Mouse (Mus musculus): ENCODE measurements at regions not wholly inside any gene's neighbourhood (a gene's known extent, or its start where the extent isn't known, plus 50 kb on each side); places are given as distances from the start of the nearest gene placed in this dataset.
"Not testable (repeated sequence)": the region's sequence is repeated elsewhere in the genome, so short reads cannot be mapped to it uniquely, and the experiment has no call there.

DNA sequence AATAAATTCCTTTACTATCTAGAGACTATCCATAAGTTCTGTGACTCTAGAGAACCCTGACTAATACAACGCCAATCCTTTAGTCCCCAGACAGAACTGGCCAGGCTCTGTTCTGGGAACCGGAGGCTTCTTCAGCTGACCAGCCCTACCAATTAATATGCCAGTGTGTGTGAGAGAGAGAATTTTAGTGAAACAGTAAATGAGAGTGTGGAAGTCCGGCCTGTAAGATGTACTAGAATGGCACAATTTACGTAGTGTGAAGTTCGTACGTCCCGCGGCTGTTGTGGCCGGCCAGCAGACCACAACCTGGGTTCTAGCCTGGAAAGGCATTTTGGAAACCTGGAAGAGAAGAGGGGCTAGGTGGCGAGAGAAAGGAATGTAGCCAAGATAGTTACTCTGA, 83.7 kb upstream of the Lemd2 start:
- DNase-seq (ENCODE audit: low spot score): not testable (repeated sequence)

DNA sequence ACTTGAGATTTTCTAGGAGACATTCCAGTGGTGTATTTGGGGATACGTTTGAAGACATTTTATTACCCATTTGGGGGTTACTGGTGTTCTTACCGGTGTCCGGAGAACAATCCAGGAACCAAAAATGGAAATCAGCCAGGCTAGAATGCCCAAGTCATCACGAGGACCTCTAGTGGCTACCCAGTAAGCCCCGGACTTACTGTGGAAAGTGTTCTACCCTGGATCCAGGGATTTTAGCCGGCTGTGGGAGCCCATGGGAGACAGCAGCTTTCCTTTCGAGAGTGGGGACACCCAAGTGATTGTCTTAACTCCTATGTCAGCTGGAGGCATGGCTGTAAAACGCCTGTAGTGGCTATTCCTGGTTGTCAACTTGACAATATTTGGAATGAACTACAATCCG, 77.0 kb upstream of the Lemd2 start:
- DNase-seq (ENCODE audit: low spot score): no peak

DNA sequence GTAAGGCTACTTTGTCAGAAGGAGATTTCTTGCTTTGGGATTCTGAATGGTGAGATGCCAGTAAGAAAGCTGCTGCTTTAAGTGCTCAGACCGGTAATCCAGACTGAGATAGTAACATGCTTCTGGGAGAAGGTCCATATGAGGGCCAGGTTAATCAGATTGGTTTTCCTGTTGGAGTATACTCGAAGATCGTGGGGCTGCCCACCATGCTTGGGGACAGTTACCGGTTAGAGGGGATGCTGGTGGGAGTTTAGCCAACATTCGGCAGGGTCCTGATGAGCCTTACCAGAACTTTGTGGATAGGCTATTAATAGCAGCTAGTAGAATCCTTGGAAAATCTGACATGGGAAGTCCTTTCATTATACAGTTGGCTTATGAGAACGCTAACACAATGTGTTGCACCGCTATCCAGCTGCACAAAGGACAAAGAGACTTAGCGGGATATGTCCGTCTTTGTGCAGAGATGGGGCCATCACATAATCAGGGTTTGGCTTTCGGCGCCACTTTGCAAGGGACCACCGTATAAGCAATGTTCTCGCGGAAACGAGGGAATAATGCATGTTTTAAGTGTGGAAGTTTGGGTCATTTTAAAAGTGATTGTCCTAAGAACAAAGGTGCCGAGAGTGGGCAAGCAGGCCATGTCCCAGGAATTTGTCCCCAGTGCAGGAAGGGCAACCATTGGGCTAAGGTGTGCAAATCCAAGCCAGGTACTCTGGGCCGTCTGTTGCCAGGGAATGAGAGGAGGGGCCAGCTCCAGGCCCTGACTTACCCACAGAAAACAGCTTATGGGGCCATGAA, 75.4 kb upstream of the Lemd2 start:
- DNase-seq (ENCODE audit: low spot score): not testable (repeated sequence)

DNA sequence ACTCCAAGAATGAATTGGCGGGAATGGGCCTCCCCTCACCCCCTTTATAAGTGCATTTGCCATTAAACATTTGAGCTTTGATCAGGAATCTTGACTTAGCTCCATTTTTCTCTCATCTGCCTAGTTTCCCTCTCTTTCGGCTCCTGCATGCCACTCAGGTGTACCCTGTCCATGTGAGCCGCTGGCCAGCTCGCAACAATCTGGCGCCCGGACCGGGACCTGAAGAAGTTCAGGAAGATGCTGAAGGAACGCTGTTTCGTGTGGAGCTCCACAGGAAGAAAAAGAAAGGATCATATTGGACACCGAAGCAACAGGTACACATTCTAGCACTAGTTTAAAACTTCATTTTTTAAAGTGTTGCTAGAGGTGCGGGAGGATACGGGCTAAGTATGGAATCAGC, 73.5 kb upstream of the Lemd2 start:
- not testable (repeated sequence) for DNase-seq (ENCODE audit: low spot score)

DNA sequence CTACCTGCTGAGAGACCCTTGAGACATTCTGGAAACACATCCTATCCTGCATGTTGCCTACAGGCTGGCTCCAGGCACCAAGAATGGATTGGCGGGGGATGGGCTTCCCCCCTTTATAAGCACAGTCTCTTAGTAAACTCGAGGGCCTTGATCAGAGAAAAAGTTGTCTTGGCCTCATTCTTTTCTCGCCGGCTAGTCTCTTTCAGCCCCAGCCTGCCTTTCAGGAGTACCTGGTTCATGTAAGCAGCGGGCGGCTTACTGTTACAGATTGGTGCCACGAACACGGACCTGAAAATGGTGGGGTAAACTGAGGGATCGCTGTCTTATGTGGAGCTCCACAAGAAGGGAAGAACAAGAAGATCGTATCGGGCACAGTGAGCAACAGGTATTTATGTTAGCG, 67.5 kb upstream of the Lemd2 start:
- DNase-seq (ENCODE audit: low spot score): not testable (repeated sequence)

DNA sequence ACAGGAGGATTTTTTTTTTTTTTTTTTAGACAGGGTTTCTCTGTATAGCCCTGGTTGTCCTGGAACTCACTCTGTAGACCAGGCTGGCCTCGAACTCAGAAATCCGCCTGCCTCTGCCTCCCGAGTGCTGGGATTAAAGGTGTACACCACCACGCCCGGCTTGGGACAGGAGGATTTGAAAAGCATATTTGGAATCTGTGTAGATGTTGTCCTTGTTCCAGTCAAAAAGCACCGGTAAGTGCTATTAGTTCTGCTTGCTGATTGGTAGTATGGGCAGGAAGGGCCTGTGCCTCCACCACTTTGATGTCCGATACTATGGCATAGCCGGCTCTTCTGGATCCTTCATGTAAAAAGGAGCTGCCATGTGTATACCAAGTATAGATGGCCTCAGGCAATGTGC, 66.5 kb upstream of the Lemd2 start:
- DNase-seq (ENCODE audit: low spot score): not testable (repeated sequence)

DNA sequence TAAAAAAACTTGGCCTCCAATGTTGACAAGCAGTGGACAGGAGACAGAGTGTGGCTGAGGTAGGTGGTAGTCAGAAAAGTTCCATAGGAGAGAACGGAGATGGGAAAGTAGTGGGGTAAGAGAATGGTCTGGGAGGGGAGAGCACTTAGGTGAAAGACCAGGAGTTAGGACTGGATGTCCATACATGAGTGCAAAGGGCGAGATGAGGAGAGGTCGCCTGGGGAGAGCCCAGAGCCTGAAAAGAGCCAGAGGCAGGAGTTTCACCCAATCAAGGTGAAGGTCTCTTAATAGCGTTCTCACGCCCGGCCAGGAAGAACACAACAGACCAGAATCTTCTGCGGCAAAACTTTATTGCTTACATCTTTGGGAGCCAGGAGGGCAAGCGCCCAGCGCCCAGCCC, 60.3 kb upstream of the Lemd2 start:
- DNase-seq (ENCODE audit: low spot score): not testable (repeated sequence)

DNA sequence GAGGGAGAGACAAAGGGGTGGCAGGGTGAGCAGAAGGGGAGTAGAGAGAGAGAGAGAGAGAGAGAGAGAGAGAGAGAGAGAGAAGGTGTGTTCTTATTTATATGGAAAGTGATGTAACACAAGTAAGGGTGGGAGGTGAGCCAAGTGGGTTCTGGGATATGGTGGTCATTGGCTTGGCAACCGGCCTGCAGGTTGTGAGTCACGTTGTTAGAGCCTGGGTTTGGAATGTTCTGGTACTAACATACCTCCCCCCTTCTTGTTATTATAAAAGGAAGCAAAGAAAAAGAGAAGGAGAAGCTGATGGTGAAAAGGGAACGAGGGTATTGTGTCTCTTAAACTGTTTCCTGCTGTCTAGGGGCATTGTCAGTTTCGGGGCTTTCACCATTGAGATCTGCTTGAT, 58.3 kb upstream of the Lemd2 start:
- no peak for DNase-seq (ENCODE audit: low spot score)

DNA sequence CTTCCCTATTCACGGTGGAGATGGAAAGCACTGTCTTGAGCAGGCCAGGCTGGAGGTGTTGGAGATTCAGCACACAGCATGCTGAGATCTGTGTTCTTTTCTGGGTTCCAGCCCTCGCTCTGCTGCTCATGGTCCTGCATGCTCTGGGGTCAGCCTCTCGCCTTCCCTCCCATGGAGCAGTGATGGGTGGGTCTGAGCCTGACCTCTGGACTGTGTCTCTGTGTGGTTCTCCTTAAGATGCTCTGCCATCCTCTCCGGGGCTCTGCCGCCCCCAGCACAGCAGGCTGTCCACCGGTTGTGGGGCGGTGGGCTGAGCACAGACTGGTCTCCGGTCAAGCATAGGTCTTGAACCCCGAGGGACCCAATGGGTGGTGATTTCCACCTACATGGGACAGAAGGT, 57.7 kb upstream of the Lemd2 start:
- no peak for DNase-seq (ENCODE audit: low spot score)

DNA sequence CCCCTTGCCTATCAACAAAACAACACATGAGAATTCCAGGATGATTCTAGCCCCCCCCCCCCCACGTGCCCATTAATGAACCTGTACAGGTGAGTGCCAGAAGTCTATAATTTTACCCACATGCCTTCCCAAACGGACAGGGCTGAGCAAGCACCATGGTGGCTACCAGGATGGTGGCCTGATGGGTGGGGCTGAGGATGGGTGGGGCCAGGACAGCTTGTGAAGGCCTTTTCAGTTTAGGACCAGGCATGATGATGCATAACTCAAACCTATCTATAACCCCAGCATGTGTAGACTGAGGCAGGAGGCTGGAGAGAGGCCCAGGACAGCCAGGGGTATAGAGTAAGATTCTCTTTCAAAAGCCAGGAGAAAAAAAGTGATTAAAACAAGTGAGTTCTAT, 57.0 kb upstream of the Lemd2 start:
- DNase-seq (ENCODE audit: low spot score): no peak

DNA sequence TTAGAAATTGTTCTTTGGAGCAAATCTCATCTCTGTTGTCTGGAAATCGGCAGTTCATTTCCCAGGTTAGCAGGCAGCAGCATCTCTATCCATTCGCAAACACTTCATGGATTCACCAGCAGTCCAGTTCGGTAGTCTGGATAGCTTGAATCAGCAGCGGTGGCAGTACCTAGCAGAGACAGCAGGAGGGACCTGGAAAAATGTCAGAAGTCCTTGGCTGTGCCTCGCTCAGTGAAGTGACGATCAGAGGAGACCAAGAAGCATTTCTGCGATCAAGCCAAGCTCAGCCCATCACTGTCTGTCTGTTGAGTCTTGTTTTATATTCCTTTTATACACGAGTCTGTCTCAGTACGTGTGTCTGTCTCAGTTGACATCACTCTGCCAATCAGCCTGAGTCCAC, 55.8 kb upstream of the Lemd2 start:
- no peak for DNase-seq (ENCODE audit: low spot score)

DNA sequence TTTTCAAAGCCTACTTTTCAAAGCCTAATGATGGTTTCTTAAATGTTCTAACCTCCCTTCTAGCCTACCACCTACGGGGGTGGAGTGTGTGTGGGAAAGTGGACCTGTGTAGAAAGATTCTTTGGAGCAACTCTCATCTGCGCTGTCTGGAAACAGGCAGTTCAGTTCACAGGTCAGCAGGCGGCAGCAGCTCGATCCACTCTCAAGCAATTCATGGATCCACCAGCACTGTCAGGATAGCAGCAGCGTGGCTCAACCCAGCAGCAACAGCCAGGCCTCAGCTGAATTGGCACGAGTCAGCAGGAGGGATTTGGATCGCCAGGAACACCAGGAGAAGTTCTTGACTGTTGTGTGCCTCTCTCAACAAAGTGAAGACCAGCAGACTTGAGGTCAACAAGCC, 53.1 kb upstream of the Lemd2 start:
- no peak for DNase-seq (ENCODE audit: low spot score)

DNA sequence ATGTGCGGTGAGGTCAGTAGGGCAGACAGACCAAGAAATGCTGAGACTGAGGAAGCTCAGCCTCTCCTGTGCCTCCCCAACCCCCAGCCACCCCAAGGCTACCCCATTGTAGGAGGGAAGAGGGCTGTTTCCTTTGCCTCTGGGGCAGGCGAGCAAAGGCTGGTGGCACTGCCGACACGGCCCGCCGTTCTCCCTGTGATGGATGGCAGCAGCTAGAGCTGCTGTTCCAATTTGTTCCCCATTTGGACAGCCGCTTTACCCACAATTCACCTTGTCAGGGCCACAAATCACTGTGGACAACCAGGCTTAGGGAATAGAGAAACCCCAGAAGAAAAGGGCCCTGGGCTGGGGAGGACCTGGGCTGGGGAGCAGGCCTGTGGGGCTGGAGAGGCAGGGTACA, 51.5 kb upstream of the Lemd2 start:
- DNase-seq (ENCODE audit: low spot score): no peak
